Mouse (Mus musculus) T-helper 17 cell (primary cell): ENCODE measurements around the gene Il31ra.

ENCODE experiments used
- in situ Hi-C, 2 experiments: fragments of 300-600 bp; cut with MboI, MseI; formaldehyde crosslinking; loops; 1 replicate in 1 of 2; 2 replicates in 1 of 2; pipeline ENCODE4 v1.15.1; 2025; ENCODE audit warnings: high pct_unique_total_duplicates in 2 of 2

The Il31ra gene

DNA sequence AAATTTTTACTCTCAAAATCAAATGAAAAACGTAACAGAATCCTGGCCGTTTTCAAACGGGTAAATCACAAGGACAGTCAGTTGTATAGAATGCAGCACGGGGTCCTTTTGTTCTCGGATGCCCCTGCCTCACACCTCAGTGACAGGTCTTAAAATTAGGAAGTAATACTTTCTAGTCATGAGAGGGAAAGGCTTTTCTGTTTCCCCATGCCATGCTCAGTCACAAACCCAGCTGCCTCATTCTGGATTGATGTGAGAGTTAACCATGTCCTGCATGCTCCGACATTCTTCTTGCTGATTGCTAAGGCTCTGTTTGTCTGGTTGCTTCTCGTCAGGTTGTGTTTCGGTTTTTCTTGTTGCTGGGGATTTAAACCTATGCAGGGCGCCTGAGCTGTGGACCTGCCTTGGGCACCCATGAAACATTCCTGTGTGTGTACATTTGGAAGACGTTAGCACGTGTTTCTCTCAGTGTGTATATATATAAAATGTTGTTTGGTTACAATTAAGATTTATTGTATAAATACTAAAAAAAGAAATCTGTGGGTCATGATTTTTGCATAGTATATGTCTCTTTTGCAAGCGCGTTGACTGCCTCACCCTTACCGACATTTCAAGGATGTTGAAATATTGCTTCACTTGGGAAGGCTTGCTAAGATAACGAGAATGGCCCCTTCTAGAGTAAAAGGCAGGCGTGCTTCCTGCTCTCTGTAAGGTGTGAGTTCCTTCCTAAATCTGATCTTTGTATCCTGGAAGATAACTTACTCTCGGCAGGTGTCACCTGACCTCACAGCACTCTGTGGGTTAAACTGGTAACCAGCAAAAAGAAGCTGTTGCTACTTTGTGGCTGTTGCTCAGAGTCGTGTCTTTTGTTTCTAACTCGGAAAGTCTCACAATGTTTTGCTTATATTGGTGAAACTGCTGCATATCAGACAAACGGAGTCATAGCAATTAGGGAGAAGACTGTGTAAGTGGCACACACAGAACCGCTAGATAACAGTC is 120.1 kb downstream of the Il31ra start:
- in situ Hi-C loops, result no loop called here

DNA sequence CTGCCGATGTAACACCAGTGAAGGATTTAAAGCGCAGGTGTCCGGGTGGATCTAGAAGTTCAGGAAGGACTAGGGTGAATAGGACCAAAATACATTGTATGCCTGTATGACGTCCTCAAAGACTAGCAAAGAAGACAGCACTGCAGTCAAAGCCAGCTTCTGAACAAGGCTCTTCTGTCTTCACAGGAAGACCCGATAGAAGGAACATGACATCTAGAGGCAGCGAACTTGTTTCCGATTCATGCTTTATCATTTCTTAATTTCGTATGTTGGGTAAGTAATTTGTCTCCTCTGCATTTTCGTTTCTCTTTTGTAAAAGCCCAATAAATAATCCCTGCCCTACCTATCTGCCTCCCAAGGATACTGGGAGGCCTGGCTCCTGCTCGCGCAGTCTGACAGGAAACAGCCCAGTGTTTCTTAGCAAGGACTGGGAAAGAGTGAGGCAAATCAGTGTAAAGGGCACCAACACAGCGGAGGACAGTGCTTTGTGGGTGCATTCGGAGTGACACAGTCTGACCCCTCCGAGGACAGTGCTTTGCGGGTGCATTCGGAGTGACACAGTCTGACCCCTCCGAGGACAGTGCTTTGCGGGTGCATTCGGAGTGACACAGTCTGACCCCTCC is 121.6 kb downstream of the Il31ra start:
- in situ Hi-C loops, result no loop called here

DNA sequence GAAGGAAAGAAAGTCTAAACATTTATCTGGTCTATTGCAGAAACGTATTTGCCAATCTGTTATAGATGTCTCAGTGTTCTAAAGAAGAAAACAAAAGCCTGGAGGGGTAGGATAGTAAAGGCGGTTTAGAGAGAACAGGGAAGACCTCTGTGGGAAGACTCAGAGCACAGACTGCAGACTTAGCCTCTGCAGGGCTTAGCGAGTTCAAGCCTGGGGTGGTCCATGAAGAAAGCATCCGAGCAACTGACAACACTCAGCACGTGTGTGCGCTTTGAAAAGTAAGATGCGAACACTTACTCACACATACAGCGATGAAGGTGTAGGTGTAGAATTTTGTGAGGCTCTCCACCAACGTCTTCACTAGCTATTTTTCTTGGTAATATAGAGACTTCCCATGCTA is 123.0 kb downstream of the Il31ra start:
- in situ Hi-C loops, result no loop called here
